Mouse (Mus musculus): ENCODE results near the gene Syk. TPM values are rescaled to one million over a fixed set of nuclear protein-coding genes. Genes with fewer than 3 reads are reported as not detected.

The Syk gene
- polyA plus RNA-seq, 1 experiment from 2014 or later = 10.1 TPM

- no peaks in the 10 kb centered on the region for H3K9me3 ChIP-seq (ENCODE audit: control insufficient read depth, low read length)
- no peak overlapping the region for H3K27ac ChIP-seq (ENCODE audit: low read depth, low read length)
- DNase-seq (ENCODE audit: low spot score) = no peak
- 86% methylated on average over 10 of the region's 10 CpGs for WGBS
- no peak for ATAC-seq (replicated peaks; ENCODE audit: low FRiP score)
- no peak overlapping the region for H3K4me2 ChIP-seq
- no peaks in the 10 kb centered on the region for H3K4me1 ChIP-seq (replicated peaks; ENCODE audit: control insufficient read depth, insufficient read depth, low read length)
- no peaks in the 10 kb centered on the region for H3K27me3 ChIP-seq (replicated peaks; ENCODE audit: control insufficient read depth, insufficient read depth, low read length)
- no peak overlapping the region for H3K4me3 ChIP-seq (ENCODE audit: low read depth, low read length)
- no peaks in the 10 kb centered on the region for H3K36me3 ChIP-seq (ENCODE audit: control insufficient read depth, insufficient read depth, low read length)
- H3K9ac ChIP-seq (ENCODE audit: low read depth, low read length) = no peak overlapping the region
Observed at GRCm38 (mm10) chr13:52636176-52636748, 53.3 kb downstream of the Syk start.

GRCm38 (mm10) chr13:52646566-52646965 lies 63.6 kb downstream of the Syk start:
- no peak overlapping the region for H3K9ac ChIP-seq (ENCODE audit: low read depth, low read length)
- H3K4me3 ChIP-seq (ENCODE audit: low read depth, low read length) = no peak overlapping the region
- no peak for ATAC-seq (replicated peaks; ENCODE audit: low FRiP score)
- no peaks in the 10 kb centered on the region; the same call in 1 of the 2 replicates for H3K36me3 ChIP-seq (ENCODE audit: control insufficient read depth, insufficient read depth, low read length)
- 77% methylated on average over 3 of the region's 3 CpGs for WGBS
- no peaks in the 10 kb centered on the region for H3K27me3 ChIP-seq (replicated peaks; ENCODE audit: control insufficient read depth, insufficient read depth, low read length)
- no peak for DNase-seq (ENCODE audit: low spot score)
- H3K4me2 ChIP-seq = no peak overlapping the region
- no peak overlapping the region for H3K27ac ChIP-seq (ENCODE audit: low read depth, low read length)
- no peaks in the 10 kb centered on the region for H3K4me1 ChIP-seq (replicated peaks; ENCODE audit: control insufficient read depth, insufficient read depth, low read length)
- no peaks in the 10 kb centered on the region for H3K9me3 ChIP-seq (ENCODE audit: control insufficient read depth, low read length)

- Histone ChIP-seq H3K4me1 (replicated peaks; ENCODE audit: control insufficient read depth, insufficient read depth, low read length) (no peaks in the 10 kb centered on the region), H3K27me3 (replicated peaks; ENCODE audit: control insufficient read depth, insufficient read depth, low read length) (no peaks in the 10 kb centered on the region), H3K4me3 (ENCODE audit: low read depth, low read length) (no peak overlapping the region), H3K27ac (ENCODE audit: low read depth, low read length) (no peak overlapping the region), H3K9ac (ENCODE audit: low read depth, low read length) (no peak overlapping the region), H3K9me3 (ENCODE audit: control insufficient read depth, low read length) (no peaks in the 10 kb centered on the region), H3K36me3 (ENCODE audit: control insufficient read depth, insufficient read depth, low read length) (no peaks in the 10 kb centered on the region; the same call in 1 of the 2 replicates), H3K4me2 (no peak overlapping the region)
- no peak for ATAC-seq (replicated peaks; ENCODE audit: low FRiP score)
- WGBS = 77% methylated on average over 11 of the region's 11 CpGs
- no peak for DNase-seq (ENCODE audit: low spot score)
Observed at GRCm38 (mm10) chr13:52647996-52648712, 65.2 kb downstream of the Syk start.

GRCm38 (mm10) chr13:52649791-52650418 lies 66.9 kb downstream of the Syk start:
- no peak overlapping the region for H3K4me2 ChIP-seq
- no peak overlapping the region for H3K9ac ChIP-seq (ENCODE audit: low read depth, low read length)
- 88% methylated on average over 6 of the region's 6 CpGs for WGBS
- ATAC-seq (replicated peaks; ENCODE audit: low FRiP score) = no peak
- H3K36me3 ChIP-seq (ENCODE audit: control insufficient read depth, insufficient read depth, low read length) = no peaks in the 10 kb centered on the region; the same call in 1 of the 2 replicates
- no peak overlapping the region for H3K27ac ChIP-seq (ENCODE audit: low read depth, low read length)
- no peaks in the 10 kb centered on the region for H3K4me1 ChIP-seq (replicated peaks; ENCODE audit: control insufficient read depth, insufficient read depth, low read length)
- no peak for DNase-seq (ENCODE audit: low spot score)
- H3K4me3 ChIP-seq (ENCODE audit: low read depth, low read length) = no peak overlapping the region
- H3K27me3 ChIP-seq (replicated peaks; ENCODE audit: control insufficient read depth, insufficient read depth, low read length) = 0 out of 2 replicates have a peak, but pooled peaks cover 3% of the 10 kb centered on the region
- H3K9me3 ChIP-seq (ENCODE audit: control insufficient read depth, low read length) = no peaks in the 10 kb centered on the region

GRCm38 (mm10) chr13:52651383-52652252 lies 68.6 kb downstream of the Syk start:
- Histone ChIP-seq H3K4me2 (no peak overlapping the region), H3K9me3 (ENCODE audit: control insufficient read depth, low read length) (no peaks in the 10 kb centered on the region), H3K9ac (ENCODE audit: low read depth, low read length) (no peak overlapping the region), H3K36me3 (ENCODE audit: control insufficient read depth, insufficient read depth, low read length) (no peaks in the 10 kb centered on the region), H3K27me3 (replicated peaks; ENCODE audit: control insufficient read depth, insufficient read depth, low read length) (0 out of 2 replicates have a peak, but pooled peaks cover 3% of the 10 kb centered on the region), H3K27ac (ENCODE audit: low read depth, low read length) (no peak overlapping the region), H3K4me1 (replicated peaks; ENCODE audit: control insufficient read depth, insufficient read depth, low read length) (no peaks in the 10 kb centered on the region), H3K4me3 (ENCODE audit: low read depth, low read length) (no peak overlapping the region)
- 53% methylated on average over 11 of the region's 12 CpGs for WGBS
- no peak for ATAC-seq (replicated peaks; ENCODE audit: low FRiP score)
- DNase-seq (ENCODE audit: low spot score) = no peak

- H3K4me2 ChIP-seq = no peak overlapping the region
- ATAC-seq (replicated peaks; ENCODE audit: low FRiP score) (no peak), DNase-seq (ENCODE audit: low spot score) (no peak)
- no peaks in the 10 kb centered on the region for H3K9me3 ChIP-seq (ENCODE audit: control insufficient read depth, low read length)
- no peaks in the 10 kb centered on the region for H3K36me3 ChIP-seq (ENCODE audit: control insufficient read depth, insufficient read depth, low read length)
- WGBS = 85% methylated on average over 8 of the region's 8 CpGs
- H3K4me1 ChIP-seq (replicated peaks; ENCODE audit: control insufficient read depth, insufficient read depth, low read length) = no peaks in the 10 kb centered on the region
- no peak overlapping the region for H3K9ac ChIP-seq (ENCODE audit: low read depth, low read length)
- no peak overlapping the region for H3K4me3 ChIP-seq (ENCODE audit: low read depth, low read length)
- 0 out of 2 replicates have a peak, but pooled peaks cover 3% of the 10 kb centered on the region for H3K27me3 ChIP-seq (replicated peaks; ENCODE audit: control insufficient read depth, insufficient read depth, low read length)
- H3K27ac ChIP-seq (ENCODE audit: low read depth, low read length) = no peak overlapping the region
Observed at GRCm38 (mm10) chr13:52652253-52652628, 69.3 kb downstream of the Syk start.

- no peak for DNase-seq (ENCODE audit: low spot score)
Observed at GRCm38 (mm10) chr13:52654081-52654829, 71.3 kb downstream of the Syk start.

GRCm38 (mm10) chr13:52654830-52655308 lies 71.9 kb downstream of the Syk start:
- Histone ChIP-seq H3K27ac (ENCODE audit: low read depth, low read length) (no peak overlapping the region), H3K4me1 (replicated peaks; ENCODE audit: control insufficient read depth, insufficient read depth, low read length) (no peaks in the 10 kb centered on the region), H3K4me3 (ENCODE audit: low read depth, low read length) (no peak overlapping the region), H3K27me3 (replicated peaks; ENCODE audit: control insufficient read depth, insufficient read depth, low read length) (0 out of 2 replicates have a peak, but pooled peaks cover 3% of the 10 kb centered on the region), H3K4me2 (no peak overlapping the region), H3K9ac (ENCODE audit: low read depth, low read length) (no peak overlapping the region), H3K9me3 (ENCODE audit: control insufficient read depth, low read length) (no peaks in the 10 kb centered on the region), H3K36me3 (ENCODE audit: control insufficient read depth, insufficient read depth, low read length) (no peaks in the 10 kb centered on the region)
- 32% methylated on average over 9 of the region's 9 CpGs for WGBS
- no peak for DNase-seq (ENCODE audit: low spot score)
- ATAC-seq (replicated peaks; ENCODE audit: low FRiP score) = no peak

More at GRCm38 (mm10) chr13:52654081-52654829, 71.3 kb downstream of the Syk start:
- Histone ChIP-seq H3K9ac (ENCODE audit: low read depth, low read length) (no peak overlapping the region), H3K27me3 (replicated peaks; ENCODE audit: control insufficient read depth, insufficient read depth, low read length) (0 out of 2 replicates have a peak, but pooled peaks cover 3% of the 10 kb centered on the region), H3K4me3 (ENCODE audit: low read depth, low read length) (no peak overlapping the region), H3K4me2 (no peak overlapping the region), H3K36me3 (ENCODE audit: control insufficient read depth, insufficient read depth, low read length) (no peaks in the 10 kb centered on the region), H3K9me3 (ENCODE audit: control insufficient read depth, low read length) (no peaks in the 10 kb centered on the region), H3K27ac (ENCODE audit: low read depth, low read length) (no peak overlapping the region), H3K4me1 (replicated peaks; ENCODE audit: control insufficient read depth, insufficient read depth, low read length) (no peaks in the 10 kb centered on the region)
- ATAC-seq (replicated peaks; ENCODE audit: low FRiP score) = no peak
- 73% methylated on average over 12 of the region's 12 CpGs for WGBS

Measured in liver, embryonic 11.5 days (tissue).